Mouse (Mus musculus) layer of hippocampus, postnatal 36 days (tissue): ENCODE results near the gene Pmpca. TPM values are rescaled to one million over a fixed set of nuclear protein-coding genes. Genes with fewer than 3 reads are reported as not detected.

ENCODE experiments used
- DNase-seq, 2 experiments: peaks; one replicate each; pipeline ENCODE4 v3.0.0; 2022
- total RNA-seq, 2 experiments: library from RNA; stranded (reverse); gene quantifications; 2 replicates each; pipeline ENCODE4 v1.2.3; 2021

Gene Pmpca
- 10 to 100 TPM; 86.5 to 93.6 TPM for total RNA-seq

DNA sequence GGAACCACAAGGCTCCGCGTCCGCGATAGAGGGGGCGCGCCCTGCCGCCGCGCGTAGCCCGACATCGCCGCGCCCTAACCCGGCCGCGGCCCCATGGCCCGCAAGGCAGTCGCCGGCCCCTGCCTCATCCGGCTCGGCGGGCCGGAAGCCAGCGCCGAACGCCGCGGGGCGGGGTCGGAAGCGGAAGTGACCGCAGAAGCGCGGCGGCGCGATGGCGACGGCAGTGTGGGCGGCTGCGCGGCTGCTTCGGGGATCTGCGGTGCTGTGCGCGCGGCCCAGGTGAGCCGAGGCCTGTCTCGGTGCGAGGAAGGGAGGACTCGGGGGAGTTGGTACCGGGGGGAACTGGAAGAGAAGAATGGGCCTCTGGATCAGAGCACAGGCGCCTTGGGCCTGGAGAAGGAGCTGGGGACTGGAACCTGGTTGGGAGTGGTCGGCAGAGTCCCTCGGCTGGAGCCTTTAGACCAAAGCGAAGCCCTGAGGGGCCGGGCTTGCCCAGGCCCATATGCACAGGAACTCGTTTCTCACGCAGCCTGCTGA lies at the start of gene Pmpca, which contains the start of gene Entr1:
Pmpca (plus strand) TSS at position 186 of the 537 bp plus-strand sequence.
Entr1 (minus strand) TSS at position 163 of the 537 bp plus-strand sequence.
- DNase-seq = peak; percentile 85 to 87

DNA sequence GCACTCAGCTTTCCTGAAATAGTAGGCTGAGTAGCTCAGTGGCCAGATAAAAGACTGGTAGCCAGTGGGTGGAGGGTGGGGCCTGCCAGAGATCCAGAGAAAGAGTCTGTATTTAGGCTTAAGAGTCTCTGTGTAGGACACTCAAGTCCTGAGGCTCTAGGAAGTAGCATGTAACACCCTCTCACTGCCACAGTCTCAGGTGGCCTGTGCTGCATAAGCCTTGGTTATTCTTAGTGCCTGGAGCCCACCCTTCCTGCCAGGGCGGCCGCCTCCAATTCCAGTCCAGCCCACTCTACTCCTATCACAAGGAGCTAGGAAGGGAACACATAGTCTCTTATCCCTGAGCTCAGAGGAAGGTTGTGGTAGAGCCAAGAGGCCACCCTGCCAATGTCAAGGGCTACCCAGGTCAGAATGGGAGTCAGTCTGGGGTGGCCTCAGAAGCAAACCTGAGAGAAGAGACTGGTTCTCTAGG lies 47.6 kb upstream of the Pmpca start:
- DNase-seq = no peak

DNA sequence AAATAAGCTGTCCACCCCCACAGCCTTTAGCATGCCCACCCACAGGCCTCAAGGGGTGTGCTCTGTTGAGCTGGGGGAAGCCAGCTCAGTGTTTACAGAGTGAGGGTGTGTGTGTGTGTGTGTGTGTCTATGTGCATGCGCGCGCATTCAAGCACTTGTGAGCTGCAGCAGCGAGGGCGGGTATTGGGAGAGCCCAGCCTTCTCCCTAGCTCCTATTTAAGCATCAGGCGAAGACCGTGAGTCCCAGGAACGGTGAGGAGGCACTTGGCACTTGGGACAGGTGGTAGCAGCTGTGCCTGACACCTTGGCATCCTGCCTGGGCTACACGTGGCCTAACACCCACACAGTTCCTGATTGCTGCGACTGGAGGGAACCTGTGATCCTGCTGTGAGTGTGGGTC lies 47.1 kb upstream of the Pmpca start:
- no peak for DNase-seq

DNA sequence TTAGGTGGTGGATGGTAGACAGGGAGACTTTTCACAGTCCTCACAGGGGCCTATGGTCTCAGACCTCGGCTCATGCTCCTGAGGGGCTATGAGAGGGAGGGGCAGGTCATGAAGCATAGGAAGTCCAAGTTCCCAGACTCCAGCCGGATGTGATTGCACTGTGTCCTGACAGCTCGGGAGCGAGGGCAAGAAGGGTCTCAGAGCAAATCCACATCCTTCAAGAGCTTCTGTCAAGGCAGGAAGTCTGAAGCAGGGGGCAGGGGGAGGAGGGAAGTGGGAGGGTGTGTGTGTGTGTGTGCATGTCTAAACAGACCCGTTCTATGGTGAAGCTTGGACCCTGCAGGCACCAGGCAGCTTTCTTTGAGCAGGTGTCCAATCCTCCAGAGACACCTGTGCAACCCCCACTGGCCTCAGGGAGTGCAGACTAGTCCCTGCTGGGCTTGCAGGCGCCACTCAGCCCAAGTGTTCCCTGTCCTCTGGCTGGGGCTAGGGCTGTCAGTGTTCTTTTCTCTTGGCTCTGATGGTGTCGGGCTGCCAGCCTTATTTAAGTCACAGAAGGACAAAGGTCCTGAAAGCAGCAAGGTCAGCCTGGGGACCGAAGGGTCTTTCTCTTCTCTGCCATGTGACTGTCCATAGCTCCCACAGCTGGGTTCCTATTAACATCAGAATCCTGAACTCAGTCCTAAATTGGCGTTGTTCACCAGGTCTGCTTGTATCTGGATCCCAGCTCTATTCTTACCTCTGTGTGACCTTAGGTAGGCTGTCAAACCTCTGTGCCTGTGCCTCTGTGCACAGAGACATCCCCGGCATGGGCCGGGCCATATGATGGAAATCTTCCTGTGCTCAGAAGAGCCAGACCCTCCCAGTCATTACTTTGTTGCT lies 46.3 kb upstream of the Pmpca start:
- no peak for DNase-seq

DNA sequence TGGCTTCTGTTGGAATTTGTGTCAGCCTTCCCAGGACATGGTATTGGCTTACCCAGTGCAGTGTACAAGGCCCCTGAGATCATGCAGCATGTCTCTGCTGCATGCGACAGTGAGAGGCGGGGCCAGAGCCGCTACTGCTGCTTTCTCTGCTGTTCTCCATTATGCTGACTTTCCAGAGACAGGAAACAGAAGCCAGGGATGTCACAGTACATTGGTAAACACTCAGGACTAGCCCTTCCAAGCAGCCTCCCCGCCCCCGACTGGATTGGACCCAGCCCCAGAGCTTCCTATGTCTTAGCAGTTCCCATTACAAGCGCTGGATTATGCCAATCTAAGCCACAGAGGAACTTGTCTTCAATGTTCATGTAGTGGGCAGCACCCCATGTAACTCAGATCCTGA lies 40.9 kb upstream of the Pmpca start:
- DNase-seq = no peak

DNA sequence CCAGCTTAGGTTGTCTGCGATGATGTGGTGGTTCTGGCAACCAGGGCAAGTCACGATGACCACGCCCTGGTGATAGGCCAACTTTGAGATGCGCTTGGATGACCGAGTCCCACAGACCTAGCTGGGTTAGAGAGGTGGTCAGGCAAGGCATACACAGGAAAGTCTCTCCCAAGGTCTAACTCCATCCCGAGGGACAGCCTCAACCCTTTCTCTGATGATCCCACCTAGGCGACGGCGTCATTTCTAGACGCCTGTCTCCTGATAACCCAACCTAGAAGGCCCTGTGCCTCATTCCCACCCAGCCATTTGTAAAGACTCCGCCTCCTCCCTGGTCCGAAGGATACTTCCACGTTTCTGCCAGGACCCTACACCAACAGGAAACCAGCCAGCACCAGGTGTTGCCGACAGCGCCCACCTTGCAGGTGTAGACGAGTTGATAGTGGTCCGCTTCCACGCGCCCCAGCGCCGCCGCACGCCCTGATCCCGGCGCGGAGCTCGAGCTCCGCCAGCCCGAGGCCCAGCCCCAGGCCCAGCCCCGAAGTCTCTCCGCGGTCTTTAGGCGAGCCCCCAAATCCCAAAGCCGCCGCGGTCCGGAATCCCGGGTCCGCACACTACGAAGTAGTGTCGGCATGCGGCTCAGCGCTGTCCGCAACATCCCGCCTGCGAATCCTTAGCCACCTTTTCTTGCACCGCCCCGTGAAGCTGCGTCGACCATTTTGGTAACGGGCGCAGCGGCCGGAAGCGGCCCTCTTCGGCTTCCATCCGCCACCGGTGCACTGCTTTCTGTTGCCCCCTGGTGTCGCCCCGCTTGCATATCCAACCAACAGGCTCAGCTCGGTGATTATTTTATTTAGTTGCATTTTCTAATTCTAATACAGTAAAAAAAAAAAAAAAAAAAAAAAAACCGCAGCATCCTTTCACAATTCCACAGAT lies 37.5 kb upstream of the Pmpca start, which contains the start of gene Dnlz:
Dnlz (minus strand) TSS at position 753 of the 933 bp plus-strand sequence.
- DNase-seq = peak; percentile 92 to 94

DNA sequence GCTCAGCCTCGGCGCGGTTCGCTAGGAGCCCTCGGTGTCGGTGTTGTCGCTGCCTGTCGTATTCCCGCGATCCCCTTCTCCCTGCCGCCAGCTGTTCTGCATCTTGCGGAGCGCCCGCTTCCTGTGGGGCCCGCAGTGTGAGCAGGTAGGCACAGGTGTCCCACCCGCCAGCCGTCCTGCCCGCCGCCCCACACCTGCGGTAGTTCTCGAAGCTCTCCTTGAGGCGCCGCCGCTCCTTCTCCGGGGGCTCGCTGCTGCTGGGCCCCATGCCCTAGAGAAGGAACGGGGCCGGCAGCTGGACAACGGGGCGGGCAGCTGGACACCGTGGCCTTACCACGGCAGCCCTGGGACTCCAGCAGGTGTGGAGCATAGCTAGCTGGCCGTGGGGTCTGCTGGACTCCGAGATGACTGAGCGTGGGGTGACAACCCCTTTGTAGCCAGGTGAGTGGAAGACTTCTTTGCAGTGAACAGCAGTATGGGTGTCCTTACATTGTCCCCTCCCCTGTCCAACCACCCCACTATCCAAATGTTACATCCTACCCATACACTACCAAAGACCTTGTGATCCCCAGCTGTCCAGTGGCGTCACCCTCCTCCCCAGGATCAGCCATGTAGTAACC lies 36.7 kb upstream of the Pmpca start:
- DNase-seq = peak in 1 of 2 experiments; percentile 49

DNA sequence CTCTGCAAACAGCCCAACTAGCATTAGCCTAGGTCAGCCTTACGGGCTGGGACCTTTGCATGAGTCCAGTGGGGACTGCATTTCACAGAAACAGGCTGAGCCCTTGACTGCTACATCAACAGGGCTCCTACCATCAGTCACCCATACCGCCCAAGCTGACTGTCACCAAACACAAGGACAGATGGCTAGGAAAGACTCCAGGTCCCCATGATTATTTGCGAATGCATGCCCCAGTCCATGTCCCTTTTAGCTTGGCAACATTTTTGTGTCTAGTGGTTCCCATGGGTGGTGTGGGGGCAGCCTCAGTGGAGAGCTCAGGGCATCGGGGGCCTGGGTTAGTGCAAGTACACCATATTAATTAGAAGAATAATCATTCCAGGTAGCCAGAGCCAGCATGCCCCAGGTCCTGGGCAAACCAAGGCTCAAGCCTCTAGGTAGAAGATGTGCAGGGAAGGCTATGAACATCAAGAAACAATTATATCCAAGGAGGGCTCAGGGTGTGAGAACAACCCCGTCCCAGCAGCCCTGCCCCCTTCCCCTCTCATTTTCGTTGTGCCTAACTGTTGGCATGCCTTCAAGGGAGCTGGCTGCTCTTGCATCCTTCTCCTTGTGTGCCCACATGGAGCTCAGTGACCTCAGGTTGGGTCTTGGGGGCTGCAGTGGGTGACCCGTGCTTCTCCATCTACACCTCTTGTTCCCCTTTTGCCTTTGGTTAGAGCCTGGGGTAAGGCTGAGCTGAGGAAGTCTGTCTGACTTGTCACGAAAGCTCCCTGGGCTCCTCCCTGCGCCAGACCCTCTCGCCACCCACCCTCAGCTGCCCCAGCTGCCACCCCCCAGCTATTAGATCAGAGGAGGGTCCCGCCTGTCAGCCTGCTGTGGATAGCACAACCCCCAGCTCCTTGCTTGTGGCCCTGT lies 35.8 kb upstream of the Pmpca start:
- DNase-seq = no peak

DNA sequence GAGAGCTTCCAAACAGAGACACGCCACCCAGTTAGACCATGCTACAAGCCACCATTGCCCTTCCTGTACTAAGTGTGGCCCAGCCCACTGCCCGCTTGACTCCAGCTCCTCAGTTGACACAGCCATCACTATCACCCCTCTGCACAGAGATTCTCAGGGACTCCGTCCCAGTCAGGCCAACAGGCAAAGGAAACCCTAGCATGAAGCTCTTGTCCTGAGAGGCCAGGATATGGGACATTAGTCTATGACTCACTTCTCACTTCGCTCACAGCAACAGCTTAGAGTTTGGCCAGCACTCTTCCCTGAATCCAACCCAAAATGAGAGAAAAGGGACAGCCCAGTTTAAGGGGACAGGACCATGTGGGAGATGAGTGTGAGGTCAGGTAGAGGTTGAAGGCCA lies 34.7 kb upstream of the Pmpca start:
- no peak for DNase-seq

DNA sequence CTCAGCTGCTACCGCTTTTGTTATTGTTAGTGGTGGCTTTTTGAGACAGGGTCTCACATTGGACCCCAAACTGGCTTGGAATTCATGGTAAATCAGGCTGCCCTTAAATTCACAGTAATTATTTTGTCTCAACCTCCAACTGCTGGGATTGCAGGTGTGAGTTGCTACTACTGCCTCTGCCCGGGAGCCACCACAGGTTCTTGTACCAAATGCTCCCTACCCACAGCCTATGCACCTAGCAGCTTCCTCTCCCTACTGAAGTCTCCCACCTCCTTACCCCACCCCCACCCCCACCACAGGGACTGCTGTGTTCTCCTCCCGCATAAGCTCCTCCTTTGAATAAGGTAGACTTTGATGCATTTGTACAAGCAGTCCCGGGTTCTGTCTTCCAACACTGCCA lies 32.9 kb upstream of the Pmpca start:
- no peak for DNase-seq

DNA sequence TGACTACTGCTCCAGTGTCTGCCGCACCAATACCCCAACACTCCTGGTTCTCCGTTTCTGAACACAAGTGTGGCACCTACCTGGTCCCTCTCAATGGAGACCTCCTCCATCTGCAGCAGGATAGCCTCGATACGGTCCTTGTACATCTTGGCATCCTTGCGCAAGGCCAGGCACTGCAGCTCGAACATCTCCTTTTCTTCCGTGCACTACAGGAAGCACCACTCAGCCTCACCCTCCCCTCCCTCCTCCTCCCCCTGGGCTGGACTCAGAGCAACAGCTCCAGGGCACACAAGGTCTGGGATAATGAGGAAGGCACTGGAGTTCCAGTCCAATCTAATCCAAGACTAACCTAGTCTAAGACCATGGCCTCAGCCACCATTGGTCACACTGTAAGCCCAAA lies 32.5 kb upstream of the Pmpca start:
- DNase-seq = no peak

DNA sequence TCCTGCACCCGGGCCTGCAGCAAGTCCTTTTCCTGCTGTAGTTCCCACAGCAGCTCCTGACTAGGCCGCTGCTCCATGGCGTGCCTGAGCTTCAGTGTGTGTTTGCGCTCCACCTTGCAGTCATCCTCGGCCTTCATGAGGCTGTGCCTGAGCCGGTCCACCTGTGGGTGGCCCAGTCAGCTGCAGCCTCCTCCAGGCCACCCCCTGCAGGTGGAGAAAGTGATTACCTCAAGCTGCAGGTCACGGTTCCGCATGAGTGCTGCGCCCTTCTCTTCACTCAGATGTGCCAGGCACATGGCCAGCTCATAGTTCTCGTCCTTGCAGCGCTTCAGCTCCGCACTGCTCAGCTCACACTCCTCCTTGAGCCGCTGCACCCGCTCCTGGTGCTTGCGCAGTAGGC lies 31.7 kb upstream of the Pmpca start:
- no peak for DNase-seq

DNA sequence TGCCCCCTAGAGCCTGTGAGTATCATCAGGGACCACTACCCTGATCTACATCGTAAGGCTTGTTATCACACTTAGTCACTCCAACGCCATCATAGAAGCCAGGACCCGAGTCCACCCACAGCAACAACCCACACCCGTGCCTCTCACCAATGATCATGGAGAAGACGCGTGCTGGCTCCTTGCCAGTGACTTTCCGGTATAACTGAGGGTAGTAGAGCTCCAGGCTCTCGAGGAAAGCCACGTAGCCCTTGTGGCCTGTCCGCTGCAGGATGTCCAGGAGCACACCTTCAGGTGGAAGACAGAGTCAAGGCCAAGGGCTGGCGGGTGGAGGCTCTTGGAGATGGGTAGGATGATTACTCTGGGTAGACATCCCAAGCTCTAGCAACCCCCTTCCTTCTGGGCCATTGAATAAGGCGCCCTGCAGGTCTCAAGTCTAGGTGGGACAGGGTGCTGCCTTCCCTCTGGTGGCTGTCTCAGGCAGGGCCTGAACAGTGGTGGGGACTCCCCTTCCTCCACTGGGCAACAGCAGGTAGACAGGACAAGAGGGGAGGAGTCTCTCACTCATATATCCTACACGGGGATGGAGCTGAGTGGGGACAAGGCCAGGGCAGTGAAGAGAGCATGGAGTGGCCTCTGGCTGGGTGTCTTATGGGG lies 30.3 kb upstream of the Pmpca start:
- DNase-seq = no peak

DNA sequence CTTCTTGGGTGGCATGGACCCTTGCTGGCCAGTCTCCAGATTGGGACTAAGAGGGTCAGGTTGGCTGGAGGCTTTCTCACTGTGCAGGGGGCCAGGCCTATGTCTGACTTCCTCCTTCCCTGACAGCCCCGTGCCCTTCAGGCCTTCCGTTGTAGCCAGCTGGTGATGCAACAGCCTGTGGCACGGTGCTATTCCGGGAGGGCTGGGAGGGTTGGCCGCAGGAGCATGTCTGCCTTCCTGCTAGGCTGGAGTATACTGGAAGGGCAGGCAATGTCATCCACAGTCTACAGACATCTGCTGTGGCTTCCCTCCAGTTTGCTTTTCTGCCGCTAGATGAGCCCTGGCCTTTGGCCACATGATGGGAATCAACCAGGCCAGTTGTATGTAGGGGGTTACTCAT lies 29.2 kb upstream of the Pmpca start:
- DNase-seq = no peak

DNA sequence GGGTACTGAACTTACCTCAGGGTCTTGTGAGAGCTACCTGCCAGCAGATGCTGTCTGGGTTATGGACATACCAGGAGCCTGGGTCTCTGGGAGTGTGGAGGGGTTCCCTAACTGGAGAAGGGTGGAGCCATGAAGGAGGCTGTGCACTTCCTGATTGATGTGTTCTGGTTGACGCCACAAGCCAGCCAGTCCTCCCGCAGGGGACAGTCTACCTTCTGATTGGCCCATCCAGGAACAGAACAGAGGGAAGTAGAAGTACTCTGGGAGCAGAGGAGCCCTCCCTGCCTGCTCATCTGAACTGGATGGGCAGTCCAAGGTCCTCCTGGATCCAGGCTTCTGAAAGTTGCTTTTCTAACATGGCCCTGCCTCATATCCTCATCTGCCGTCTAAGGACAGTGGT lies 28.4 kb upstream of the Pmpca start, which contains the start of gene Card9:
Card9 (minus strand) TSS at position 147 of the 400 bp plus-strand sequence.
- no peak for DNase-seq

DNA sequence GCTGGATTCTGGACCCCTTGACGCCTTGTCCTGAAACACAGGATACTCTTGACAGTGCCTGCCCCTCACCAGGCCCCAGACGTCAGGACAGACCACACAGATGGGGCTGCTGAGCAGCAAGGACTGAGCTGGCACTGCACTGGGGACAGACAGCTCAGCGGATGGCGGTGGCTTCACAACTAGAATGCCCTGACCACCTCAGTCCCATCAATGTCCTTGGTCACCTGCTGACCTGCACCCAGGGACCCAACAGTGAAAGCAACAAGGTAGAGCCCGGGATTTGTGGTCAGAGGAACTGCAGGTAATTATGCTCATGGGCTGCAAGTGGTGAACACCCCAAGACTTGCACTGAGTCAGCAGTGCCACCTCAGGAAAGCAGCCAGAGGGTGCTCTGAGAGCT lies 26.1 kb upstream of the Pmpca start:
- no peak for DNase-seq

DNA sequence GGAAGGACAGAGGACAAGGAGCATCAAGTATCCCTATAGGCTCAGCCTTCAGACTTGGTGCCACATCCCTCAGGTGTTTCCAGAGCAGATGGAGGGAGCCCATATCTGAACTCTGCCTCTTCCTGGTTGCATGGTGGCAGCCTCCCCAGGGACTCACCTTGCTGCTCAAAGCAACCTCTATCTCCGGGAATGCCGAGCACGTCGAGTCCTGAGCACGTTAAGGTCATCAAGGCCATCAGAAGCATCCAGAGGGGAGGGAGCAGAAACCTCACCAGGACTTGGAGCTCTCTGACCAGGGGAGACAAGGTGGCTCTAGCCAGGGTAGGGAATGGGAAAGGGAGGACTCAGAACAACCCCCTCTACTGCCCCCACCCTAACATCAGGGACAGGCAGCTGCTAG lies 25.7 kb upstream of the Pmpca start:
- DNase-seq = no peak

DNA sequence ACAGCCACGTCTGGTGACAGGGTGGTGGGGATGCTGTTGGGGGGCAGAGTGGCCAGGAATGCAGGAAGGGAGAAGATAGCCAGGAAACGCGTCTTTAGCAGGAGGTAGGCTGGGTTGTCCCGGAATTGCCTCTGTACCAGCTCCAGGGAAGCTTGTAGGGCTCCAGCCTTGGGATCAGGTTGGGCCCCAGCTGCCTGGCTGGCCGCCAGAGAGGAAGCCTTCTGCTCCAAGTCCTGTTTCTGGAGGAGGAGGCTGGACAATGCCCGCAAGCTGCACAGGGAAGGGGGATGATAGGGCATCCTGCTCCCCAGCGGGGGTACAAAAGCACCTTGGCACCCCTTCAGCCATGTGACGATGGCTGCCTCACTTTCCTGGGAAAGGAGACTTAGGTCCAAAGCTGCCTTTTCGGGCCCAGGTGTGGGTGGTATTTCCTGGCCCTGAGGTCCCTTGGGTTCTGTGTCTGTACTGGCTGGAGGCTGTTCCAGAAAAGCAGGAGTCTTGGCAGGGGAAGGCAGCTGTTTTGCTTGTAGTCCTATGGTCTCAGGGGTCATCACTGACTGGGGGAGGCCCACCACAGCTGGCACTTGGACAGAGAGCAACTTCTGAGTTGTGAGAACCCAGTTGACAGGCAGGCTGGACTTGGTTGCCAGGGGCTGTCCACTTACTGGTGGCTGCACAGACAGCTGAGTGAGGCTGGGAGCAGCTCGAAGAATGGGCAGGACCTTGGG lies 24.2 kb upstream of the Pmpca start:
- DNase-seq = no peak

DNA sequence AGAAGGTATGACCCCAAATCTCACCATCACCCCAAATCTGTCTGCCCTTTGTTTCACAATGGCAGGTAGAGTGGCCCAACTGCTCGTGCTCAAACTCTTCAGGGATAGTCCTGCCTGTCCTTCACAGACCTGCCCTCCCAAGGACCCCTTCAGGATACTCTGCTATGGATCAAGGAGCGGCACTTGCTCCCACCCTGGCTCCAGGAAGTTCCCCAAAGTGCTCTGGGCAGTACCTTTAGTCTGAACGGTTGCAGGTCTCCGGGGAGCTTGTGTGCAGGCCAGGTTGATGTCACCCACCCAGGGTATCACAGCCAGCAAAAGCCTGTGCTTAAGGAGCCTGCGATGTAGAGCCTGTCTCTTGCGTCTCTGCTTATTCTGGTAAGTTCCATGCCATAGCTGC lies 21.2 kb upstream of the Pmpca start:
- no peak for DNase-seq

DNA sequence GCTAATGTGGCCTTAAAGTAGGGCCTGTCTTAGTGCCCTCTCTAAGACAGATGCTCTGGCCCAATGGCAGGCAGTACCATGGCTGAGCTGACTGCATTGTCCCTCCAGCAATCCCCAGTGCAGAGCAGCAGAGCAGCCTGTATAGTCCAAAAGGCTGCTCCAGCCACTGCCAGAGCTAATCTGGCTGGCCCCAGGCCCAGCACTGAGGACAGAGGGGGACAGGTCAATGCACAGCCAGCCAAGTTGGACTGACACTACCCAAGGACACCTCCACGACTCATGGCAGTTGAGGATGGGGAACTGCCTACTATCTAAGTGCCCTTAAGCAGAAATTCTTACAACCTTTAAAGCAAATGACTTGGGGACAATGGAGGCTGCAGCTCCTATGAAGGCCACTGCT lies 20.6 kb upstream of the Pmpca start:
- no peak for DNase-seq
